Mouse (Mus musculus) v-Abl transformed pro-B cells (cell line): ENCODE measurements at regions not wholly inside any gene's neighbourhood (a gene's known extent, or its start where the extent isn't known, plus 50 kb on each side); places are given as distances from the start of the nearest gene placed in this dataset.

Experiments used
- in situ Hi-C, 2 experiments: fragments of 400-800 bp; cut with MboI; formaldehyde crosslinking; loops; one replicate each; pipeline ENCODE4 v1.15.1; 2025; ENCODE audit not compliant: unreplicated experiment in 2 of 2

DNA sequence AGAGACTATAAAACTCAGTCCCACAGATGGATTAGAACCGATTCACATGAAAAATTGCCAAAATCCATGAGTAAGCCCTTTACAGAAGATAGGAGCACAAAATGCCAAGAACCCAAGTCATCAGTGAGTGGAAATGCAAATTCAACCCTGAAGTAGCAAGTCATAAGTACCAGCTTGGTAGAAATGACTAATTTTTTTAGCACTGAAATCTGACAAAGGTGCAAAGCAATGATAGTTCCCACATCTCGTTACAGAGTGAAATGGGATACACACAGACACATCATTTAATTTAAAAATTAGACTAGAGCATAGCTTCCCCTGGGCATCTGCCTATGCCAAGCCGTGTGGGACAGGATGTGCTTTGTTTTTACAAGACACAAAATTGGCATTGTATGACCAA, 136.4 kb upstream of the Pum3 start:
- in situ Hi-C loops, result no loop called here

DNA sequence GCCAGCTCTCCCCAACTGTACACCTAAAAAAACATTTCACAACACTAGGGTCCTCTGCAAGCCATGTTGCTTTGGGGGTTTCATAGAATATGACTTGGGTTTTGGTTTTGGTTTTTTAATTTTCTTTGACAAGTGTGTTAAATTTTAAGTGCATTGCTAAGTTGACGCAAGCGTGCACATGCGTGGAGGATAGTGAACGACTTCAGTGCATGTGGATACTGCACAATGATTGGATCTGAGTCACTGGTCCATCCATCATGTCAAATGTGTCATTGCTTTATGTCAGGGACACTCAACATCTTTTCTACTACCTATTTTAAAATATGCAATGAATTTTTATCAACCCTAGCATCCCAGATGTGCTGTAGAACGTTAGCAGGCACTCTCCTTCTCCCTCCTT, 134.5 kb upstream of the Pum3 start:
- in situ Hi-C loops, result no loop called here

DNA sequence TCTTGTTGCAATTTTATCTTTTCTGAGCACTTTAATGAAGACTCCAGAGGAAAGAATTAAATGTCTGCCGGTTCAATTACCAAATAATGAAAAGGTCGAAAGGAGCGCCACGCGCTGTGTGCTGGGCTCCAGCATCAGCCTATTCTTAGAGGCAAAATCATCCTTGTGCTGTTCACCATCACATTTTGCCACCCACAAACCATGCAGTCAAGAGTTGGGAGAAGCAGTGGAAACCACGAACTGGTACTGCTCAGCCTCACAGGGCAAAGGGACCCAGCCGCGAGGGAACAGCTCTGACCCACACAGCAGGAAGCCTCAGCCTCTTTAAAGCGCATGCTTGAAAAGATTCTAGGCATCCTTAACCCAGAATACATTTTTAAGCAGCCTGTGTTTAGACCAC, 134.0 kb upstream of the Pum3 start:
- in situ Hi-C loops, result no loop called here

DNA sequence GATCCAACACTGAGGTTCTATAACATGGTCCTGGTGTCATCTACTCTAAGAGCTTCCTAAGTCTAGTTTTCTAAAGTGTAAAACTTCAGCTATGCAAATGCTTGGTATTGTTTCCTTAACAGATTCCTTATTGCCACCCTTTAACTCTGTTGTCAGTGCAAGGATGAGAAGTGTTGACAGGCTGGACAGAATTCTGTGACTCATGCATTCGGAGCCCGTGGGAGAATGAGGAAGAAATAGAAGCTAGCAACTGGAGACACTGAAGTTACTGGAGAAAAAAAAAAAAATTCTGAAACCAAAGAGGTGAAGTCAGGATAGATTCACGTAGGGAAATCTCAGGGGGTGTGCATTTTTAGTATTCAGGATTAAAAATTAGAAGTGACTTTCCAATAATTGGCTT, 128.6 kb upstream of the Pum3 start:
- in situ Hi-C loops, result no loop called here

DNA sequence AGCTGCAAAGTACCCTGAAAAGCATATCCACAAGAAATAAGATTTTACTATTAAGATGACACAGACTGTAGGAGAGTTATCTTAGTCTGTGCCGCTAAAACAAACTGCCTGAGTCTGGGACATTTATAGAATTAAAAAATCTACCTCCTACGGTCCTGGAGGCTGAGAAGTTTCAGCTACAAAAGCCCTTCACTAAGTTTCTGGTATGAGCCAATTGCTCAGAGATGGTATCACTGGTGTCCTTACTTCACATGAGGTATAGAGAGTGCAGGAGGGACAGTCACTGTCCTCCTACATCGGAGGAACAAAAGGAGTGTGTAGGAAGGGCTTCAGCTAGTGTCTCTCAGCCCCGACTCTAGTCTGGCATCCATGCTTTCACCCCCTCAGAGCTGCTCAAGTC, 127.1 kb upstream of the Pum3 start:
- in situ Hi-C loops, result no loop called here

DNA sequence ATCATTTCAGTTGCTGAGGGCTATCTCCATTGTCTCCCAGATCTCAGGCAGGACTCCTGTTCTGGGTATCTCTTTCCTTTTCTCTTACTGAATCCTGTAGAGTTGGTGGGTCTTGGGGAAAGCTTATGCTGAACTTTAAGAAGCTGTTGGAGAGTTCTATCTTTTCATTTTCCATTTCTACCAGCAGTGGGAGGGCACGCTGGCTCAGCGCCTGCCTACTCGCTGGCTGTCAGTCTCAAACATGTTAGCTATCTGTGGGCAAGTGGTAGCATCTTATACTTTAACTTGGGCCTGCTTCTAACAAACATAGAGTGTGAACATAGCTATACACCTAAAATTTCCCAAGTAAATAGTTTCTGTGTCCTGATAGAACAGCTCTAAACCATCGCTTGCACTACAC, 125.2 kb upstream of the Pum3 start:
- in situ Hi-C loops, result no loop called here

DNA sequence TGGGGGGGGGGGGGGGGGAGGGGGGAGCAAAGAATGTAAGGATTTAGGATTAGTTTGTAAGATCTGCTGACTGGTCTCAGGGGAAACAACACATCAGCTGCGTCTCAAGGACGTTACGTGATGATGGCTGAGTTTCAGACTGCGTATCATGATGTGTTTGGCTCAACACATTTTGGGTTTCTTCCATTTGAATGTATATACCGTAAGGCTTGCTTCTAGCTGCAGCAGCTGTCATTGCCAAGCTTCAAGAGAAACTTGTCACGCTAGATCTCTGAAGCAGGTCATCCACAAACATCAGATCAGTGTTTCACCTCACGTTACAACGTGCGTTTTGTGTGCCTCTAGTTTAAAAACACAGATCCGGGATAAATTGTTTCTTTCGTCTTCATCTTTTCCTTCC, 123.6 kb upstream of the Pum3 start:
- in situ Hi-C loops, result no loop called here

DNA sequence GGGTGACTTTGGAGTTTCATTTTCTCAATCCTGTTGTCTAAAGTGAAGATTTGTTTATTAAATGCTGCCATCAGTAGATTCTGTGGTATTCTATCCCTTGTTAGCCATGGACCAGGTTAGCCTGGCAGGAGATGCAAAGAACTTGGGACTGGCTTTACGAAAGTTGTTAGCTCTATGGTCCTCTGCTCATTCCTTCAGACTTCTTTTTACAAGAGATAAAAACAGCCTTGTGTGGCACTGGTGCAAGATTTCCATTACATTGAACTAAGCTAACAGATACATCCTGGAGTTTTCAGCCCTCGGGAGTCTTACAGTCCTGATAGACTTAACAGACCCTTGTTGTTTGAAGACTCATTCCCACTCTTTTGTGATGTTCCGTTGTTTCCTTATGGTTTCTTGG, 108.1 kb upstream of the Pum3 start:
- in situ Hi-C loops, result no loop called here

DNA sequence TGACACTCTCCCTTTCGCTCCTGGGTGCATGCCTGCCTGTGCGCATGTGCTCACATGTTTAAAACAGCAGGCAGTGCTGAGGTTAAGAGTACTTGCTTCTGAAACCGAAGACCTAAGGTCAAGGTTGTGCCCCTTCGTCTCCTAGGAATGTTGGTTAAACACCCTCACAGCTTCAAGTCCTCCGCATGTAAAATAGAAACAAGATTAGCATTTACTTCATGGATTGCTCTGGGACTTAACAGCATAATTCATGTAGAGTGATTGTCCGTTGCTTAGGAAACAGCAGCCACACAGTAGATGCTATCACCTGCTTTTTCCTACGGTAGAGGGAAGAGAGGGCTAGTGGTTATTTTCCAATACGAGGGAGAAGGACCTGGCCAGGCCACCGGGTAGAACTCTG, 107.4 kb upstream of the Pum3 start:
- in situ Hi-C loops, result no loop called here

DNA sequence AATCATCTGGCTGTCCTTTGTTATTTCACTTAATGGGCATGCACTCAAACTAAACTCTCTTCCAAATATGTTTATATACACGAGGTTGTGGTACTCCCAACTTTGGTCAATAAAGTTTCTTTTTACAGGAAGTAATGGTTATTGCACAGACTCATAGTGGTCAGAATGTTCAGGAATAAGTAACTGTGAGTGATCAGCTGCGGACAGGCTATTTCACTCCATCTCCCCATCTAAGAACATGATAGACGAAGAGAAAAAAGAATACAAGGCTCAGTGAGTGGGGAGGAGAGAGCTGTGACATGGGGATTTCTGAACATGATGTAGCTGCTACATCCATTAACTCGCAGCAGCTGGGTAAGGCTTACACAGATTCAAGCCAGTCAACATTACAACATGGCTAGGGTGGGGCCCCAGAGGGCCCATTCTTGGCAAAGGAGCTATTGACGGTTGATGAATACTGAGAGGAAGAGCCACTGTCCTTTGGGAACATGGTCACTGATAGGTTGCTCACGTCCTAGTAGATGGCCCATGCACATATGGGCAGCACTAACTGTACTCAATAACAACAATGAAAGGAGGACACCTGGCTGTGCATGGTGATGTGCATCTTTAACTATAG, 98.4 kb upstream of the Pum3 start:
- in situ Hi-C loops, result no loop called here

DNA sequence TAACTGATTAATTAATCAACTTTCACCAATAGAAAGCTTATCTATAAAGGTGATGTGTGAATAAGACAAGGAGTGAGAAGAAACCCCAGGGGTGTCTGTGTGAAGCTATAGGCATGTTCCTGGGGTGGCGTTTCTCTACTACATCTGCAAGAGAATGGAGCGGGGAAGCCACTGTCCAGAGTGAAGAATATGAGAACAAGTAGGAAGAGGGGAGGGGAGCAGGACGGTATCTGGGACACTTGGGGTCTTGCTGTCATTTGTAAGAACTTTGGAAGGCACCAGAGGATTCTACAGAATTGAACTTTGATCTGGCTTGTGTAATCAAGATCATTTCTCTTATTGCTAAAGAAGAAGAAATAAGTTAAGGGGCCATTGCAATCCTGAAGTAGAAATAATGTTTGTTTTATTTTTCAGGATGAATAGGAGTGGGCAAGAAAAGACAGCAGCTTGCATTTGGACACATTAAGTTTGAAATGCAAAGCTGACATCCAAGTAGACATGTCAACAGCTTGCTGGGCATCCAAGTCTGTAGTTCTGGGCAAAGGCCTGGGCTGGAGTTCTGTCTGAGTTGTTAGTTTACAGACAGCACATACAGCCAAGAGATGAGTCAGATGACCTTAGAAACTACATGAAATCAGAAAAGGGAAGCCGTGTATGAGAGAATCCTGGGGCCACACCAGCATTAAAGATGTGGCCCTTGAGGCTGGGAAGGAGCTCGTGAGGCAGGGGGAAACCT, 89.9 kb upstream of the Pum3 start:
- in situ Hi-C loops, result no loop called here

DNA sequence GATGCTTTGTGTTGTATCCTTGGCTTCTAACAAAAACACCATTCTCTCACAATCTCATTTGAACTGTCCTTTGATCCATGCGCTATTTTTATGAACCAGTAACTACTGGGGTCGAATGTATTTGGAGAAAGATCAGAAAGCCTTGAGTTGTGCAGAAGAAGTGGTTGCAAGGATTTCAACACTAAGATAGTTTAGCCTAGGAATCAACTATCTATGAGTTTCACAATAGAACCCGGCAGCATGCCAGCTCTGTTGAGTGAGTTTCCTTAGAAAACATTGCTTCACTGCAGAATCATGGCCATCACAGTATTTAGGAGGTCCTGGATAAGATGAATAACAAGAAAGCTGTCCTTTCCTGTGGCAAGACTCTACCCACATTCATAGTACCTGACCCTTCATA, 84.6 kb upstream of the Pum3 start:
- in situ Hi-C loops, result no loop called here

DNA sequence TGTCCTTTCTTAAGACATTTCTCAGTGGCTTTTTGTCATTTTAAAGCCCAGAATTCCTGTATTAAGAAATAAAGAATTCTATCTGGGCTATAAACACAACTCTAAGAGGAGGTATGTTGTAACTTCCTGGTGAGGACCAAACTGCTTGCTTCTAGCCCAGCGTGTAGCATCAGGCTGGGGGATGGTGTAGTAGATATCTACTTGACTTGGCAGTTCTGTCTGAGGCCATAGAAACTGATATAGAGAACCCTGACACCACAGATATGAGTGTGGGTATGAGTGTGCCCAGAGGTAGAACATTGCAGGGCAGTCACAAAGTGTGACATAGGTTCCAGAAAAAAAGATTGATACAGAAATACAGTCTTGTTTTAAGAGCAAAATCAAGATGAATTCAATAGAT, 83.9 kb upstream of the Pum3 start:
- in situ Hi-C loops, result no loop called here

DNA sequence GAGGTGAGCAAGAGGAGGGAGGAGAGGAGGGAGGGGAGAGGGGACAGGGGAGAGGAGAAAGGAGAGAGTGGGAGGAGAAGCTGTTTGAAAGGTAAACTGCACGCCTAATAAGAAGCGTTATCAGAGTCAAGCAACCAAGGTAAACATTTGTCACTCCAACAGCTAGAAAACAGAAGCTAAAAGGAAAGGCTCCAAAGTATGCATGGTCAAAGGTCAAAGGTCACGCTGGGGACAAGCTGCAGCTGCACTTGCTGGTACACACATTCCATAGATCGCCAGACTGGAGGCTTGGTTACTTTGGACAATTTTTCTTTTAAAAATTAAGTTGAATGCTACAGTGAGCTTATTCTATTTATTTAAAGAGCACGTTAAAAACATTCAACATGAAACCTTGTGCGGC, 81.7 kb upstream of the Pum3 start:
- in situ Hi-C loops, result no loop called here

DNA sequence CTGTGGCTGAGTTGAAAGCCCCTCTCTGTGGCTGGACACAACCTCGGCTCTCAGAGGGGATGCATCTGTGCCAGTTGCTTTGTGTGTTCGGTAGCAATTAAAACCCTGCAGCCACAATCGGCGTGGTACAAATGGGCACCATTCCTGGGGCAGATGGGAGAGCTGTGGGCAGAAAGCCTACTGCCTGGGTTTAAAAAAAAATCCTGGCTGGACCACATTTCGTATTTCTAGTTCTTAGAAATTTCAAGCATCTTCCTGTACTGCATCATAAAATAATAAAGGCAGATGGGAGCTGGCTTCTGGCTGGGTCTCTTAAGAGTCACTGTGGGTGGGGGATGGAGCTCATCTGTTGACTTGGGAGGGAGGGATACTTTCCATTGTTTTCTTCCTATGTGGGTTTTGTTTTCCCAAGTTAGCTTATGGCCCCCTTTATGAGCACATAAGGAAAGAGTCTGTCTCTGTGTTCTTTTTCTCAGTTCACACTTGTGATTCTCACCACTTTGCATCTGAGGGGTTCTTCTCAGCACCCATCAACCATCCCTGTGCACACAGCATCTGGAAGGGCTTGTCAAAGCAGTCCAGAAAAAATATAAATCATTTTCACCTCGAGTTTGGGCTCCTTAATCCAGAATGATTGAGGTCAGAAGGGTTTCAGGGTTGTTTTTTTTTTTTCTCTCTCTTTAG, 80.5 kb upstream of the Pum3 start:
- in situ Hi-C loops, result no loop called here

DNA sequence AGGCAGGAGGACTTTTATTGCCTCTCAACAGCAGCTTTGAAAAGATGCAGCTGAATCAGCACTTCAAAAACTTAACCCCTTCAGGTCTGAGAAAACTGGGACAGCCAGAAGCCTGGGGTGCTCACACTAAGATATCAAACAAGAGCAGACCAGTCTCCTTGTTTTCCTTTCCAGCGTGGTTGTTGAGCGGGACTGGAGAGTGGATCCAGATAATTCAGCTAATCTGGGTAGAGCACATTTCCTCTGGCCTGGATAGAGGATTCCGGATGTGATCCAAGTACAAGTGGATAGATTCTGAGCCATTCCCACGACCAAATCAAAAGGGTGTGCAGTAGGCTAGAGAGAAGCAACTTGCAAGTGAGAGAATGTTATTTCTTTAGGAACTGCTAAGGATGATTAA, 68.7 kb upstream of the Pum3 start:
- in situ Hi-C loops, result no loop called here

DNA sequence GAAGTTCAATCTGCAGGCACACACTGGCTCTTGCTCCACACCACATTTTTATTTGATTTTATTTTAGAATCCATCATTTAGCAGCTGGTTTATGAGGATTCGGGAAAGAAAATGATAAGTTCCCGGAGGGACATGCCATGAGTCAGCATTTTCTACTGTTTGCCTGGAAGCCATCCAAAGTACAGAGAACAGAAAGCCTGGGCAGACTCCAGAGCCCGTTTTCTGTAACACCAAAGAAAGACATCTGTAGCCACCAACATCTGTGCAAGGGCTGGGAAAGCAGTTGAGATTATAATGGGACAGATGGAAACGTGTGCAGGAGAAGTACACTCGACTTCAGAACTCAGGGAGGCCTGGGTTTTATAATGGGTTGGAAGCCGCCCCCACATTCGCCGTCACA, 62.8 kb upstream of the Pum3 start:
- in situ Hi-C loops, result no loop called here

DNA sequence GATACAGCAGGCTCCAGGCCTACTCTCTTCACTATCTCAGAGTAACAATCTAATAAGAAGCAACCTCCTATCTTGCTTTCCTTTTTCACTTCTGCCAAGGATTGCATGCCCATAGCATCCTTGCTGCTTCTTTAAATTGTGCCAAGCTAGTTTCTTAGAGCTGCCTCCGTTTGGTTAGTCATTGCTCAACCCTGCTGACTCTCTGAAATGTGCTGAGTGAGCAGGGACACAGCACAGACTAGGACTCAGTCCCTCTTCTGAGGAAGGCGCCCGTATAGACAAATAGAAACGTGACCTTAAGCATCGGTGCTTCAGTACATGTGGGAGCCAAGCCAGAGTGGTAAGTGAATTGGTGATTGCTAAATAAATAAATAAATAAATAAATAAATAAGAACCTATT, 62.2 kb upstream of the Pum3 start:
- in situ Hi-C loops, result no loop called here

DNA sequence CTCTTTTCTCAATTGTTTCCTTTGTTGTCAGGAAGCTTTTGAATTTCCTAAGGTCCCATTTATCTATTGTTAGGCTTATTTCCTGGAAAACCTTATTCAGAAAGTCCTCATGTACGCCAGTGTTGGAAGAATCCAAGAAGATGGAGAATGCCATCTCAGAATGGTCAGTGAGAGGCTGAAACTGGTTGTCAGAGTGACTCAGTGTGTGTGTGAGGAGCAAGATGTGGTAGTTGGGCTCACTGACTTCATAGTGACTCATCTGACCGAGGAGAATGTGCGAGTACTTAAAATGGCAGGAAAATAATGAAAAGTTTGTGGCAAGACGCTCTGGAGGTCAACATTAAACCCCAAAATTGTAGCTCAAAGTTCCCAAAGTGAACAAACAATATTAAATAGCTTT, 59.4 kb upstream of the Pum3 start:
- in situ Hi-C loops, result no loop called here
